Mouse (Mus musculus) intestine, embryonic 16.5 days (tissue): ENCODE results near the gene Rai14. TPM values are rescaled to one million over a fixed set of nuclear protein-coding genes. Genes with fewer than 3 reads are reported as not detected.

ENCODE experiments used
- ATAC-seq: fragments of 200-750 bp; cut with Nextera tagmentation; 2 replicates; pipeline ENCODE4 v1.8.0; 2017; ENCODE audit warnings: moderate TSS enrichment, moderate library complexity
- H3K27ac ChIP-seq: fragments of 300-500 bp; sonication (generic); 2 replicates; pipeline ENCODE4 v1.5.1; 2014; ENCODE audit warnings: mild to moderate bottlenecking, low read length
- H3K27me3 ChIP-seq: fragments of 300-500 bp; sonication (generic); replicated peaks from 2 replicates; pipeline ENCODE4 v1.6.1; 2014; ENCODE audit warnings: low read length, control low read depth, mixed read lengths; ENCODE audit not compliant: control insufficient read depth, insufficient read depth
- H3K36me3 ChIP-seq: fragments of 300-500 bp; sonication (generic); 2 replicates; pipeline ENCODE4 v1.6.1; 2014; ENCODE audit warnings: low read length, control low read depth; ENCODE audit not compliant: control insufficient read depth, insufficient read depth
- H3K4me1 ChIP-seq: fragments of 300-500 bp; sonication (generic); 2 replicates; pipeline ENCODE4 v1.6.1; 2014; ENCODE audit warnings: low read length, control low read depth, mixed read lengths; ENCODE audit not compliant: control insufficient read depth, insufficient read depth
- H3K4me2 ChIP-seq: fragments of 300-500 bp; sonication (generic); 2 replicates; pipeline ENCODE4 v1.6.1; 2014; ENCODE audit warnings: low read depth, low read length, control low read depth
- H3K4me3 ChIP-seq: fragments of 300-500 bp; sonication (generic); 2 replicates; pipeline ENCODE4 v1.5.1; 2014; ENCODE audit warnings: mild to moderate bottlenecking, low read length
- H3K9ac ChIP-seq: fragments of 300-500 bp; sonication (generic); 2 replicates; pipeline ENCODE4 v1.6.1; 2014; ENCODE audit warnings: low read depth, low read length
- H3K9me3 ChIP-seq: fragments of 300-500 bp; sonication (generic); 2 replicates; pipeline ENCODE4 v1.6.1; 2016; ENCODE audit warnings: low read length, control low read depth; ENCODE audit not compliant: control insufficient read depth
- WGBS: fragments of 180-500 bp; shearing (Covaris S2); extraction: QIAGEN DNeasy Blood & Tissue Kit; methylation state at CpG from one replicate; pipeline ENCODE4 v1.1.7; 2014; 5-methylcytosine and 5-hydroxymethylcytosine counted together
- polyA plus RNA-seq: library from polyadenylated mRNA; unstranded; fragments of >200 nt; fragmentation: Nextera tagmentation; extraction: Ambion mirVana; gene quantifications from 2 replicates; pipeline ENCODE4 v1.2.1, GENCODE M21; 2015

Gene Rai14
- polyA plus RNA-seq, 1 experiment from 2014 or later: 11.7 TPM

GRCm38 (mm10) chr15:10724857-10725256 lies 10.4 kb upstream of the Rai14 start:
- 79% methylated on average over 3 of the region's 3 CpGs for WGBS
- ATAC-seq: no peak

GRCm38 (mm10) chr15:10723507-10723906 lies 9.1 kb upstream of the Rai14 start:
- Histone ChIP-seq H3K27ac (no peak overlapping the region), H3K4me3 (no peak overlapping the region), H3K36me3 (no peaks in the 10 kb centered on the region), H3K4me1 (peaks cover 9% of the 10 kb centered on the region), H3K9ac (no peak overlapping the region), H3K9me3 (no peaks in the 10 kb centered on the region), H3K27me3 (no peaks in the 10 kb centered on the region), H3K4me2 (no peak overlapping the region)
- peak; percentile 70 for ATAC-seq
- WGBS: 63% methylated on average over 1 of the region's 1 CpGs

More at GRCm38 (mm10) chr15:10724857-10725256, 10.4 kb upstream of the Rai14 start:
- Histone ChIP-seq H3K27me3 (no peaks in the 10 kb centered on the region), H3K36me3 (no peaks in the 10 kb centered on the region), H3K4me2 (no peak overlapping the region), H3K4me3 (no peak overlapping the region), H3K9ac (no peak overlapping the region), H3K4me1 (peaks cover 9% of the 10 kb centered on the region), H3K27ac (no peak overlapping the region), H3K9me3 (no peaks in the 10 kb centered on the region)

- H3K4me1 ChIP-seq: peaks cover 9% of the 10 kb centered on the region
- H3K9ac ChIP-seq: no peak overlapping the region
- no peak overlapping the region for H3K4me3 ChIP-seq
- WGBS: 46% methylated on average over 12 of the region's 12 CpGs
- no peaks in the 10 kb centered on the region for H3K9me3 ChIP-seq
- ATAC-seq: peak; percentile 54; the same call in 1 of the 2 replicates
- no peaks in the 10 kb centered on the region for H3K36me3 ChIP-seq
- H3K27ac ChIP-seq: no peak overlapping the region
- H3K27me3 ChIP-seq: no peaks in the 10 kb centered on the region
- H3K4me2 ChIP-seq: no peak overlapping the region
Observed at GRCm38 (mm10) chr15:10722629-10723339, 8.4 kb upstream of the Rai14 start.

GRCm38 (mm10) chr15:10721259-10721781 lies 6.9 kb upstream of the Rai14 start:
- Histone ChIP-seq H3K36me3 (no peaks in the 10 kb centered on the region), H3K27ac (no peak overlapping the region), H3K4me2 (no peak overlapping the region), H3K9me3 (no peaks in the 10 kb centered on the region; the same call in 1 of the 2 replicates), H3K4me3 (no peak overlapping the region), H3K27me3 (no peaks in the 10 kb centered on the region), H3K4me1 (peaks cover 9% of the 10 kb centered on the region), H3K9ac (no peak overlapping the region)
- peak; percentile 41; the same call in 1 of the 2 replicates for ATAC-seq
- 85% methylated on average over 11 of the region's 11 CpGs for WGBS

GRCm38 (mm10) chr15:10720671-10721070 lies 6.2 kb upstream of the Rai14 start:
- no peak overlapping the region for H3K9ac ChIP-seq
- ATAC-seq: no peak
- H3K9me3 ChIP-seq: no peaks in the 10 kb centered on the region; the same call in 1 of the 2 replicates
- no peak overlapping the region for H3K4me3 ChIP-seq
- no peaks in the 10 kb centered on the region for H3K36me3 ChIP-seq
- no peak overlapping the region for H3K4me2 ChIP-seq
- no peak overlapping the region for H3K27ac ChIP-seq
- H3K4me1 ChIP-seq: peaks cover 9% of the 10 kb centered on the region
- WGBS: 69% methylated on average over 8 of the region's 8 CpGs
- no peaks in the 10 kb centered on the region for H3K27me3 ChIP-seq

GRCm38 (mm10) chr15:10720188-10720587 lies 5.8 kb upstream of the Rai14 start:
- Histone ChIP-seq H3K4me1 (peaks cover 9% of the 10 kb centered on the region), H3K9me3 (no peaks in the 10 kb centered on the region; the same call in 1 of the 2 replicates), H3K27ac (no peak overlapping the region), H3K9ac (no peak overlapping the region), H3K36me3 (no peaks in the 10 kb centered on the region), H3K4me2 (no peak overlapping the region), H3K4me3 (no peak overlapping the region), H3K27me3 (no peaks in the 10 kb centered on the region)
- WGBS: 78% methylated on average over 11 of the region's 11 CpGs
- no peak for ATAC-seq

- 83% methylated on average over 3 of the region's 3 CpGs for WGBS
- Histone ChIP-seq H3K36me3 (no peaks in the 10 kb centered on the region), H3K4me3 (no peak overlapping the region), H3K4me2 (no peak overlapping the region), H3K27ac (no peak overlapping the region), H3K9ac (no peak overlapping the region), H3K27me3 (no peaks in the 10 kb centered on the region), H3K9me3 (no peaks in the 10 kb centered on the region; the same call in 1 of the 2 replicates), H3K4me1 (peaks cover 9% of the 10 kb centered on the region)
- no peak for ATAC-seq
Observed at GRCm38 (mm10) chr15:10719511-10719910, 5.1 kb upstream of the Rai14 start.

- Histone ChIP-seq H3K9me3 (no peaks in the 10 kb centered on the region; the same call in 1 of the 2 replicates), H3K27me3 (no peaks in the 10 kb centered on the region), H3K36me3 (no peaks in the 10 kb centered on the region), H3K9ac (no peak overlapping the region), H3K4me1 (peaks cover 9% of the 10 kb centered on the region), H3K4me3 (no peak overlapping the region), H3K27ac (no peak overlapping the region), H3K4me2 (no peak overlapping the region)
- no peak for ATAC-seq
- 90% methylated on average over 10 of the region's 10 CpGs for WGBS
Observed at GRCm38 (mm10) chr15:10718763-10719162, 4.3 kb upstream of the Rai14 start.

- peaks cover 5% of the 10 kb centered on the region for H3K4me1 ChIP-seq
- no peak overlapping the region for H3K4me3 ChIP-seq
- no peak overlapping the region for H3K27ac ChIP-seq
- ATAC-seq: no peak
- H3K36me3 ChIP-seq: no peaks in the 10 kb centered on the region
- no peaks in the 10 kb centered on the region; the same call in 1 of the 2 replicates for H3K9me3 ChIP-seq
- no peak overlapping the region for H3K4me2 ChIP-seq
- no peak overlapping the region for H3K9ac ChIP-seq
- no peaks in the 10 kb centered on the region for H3K27me3 ChIP-seq
- 97% methylated on average over 1 of the region's 1 CpGs for WGBS
Observed at GRCm38 (mm10) chr15:10717284-10717683, 2.9 kb upstream of the Rai14 start.
